Mouse (Mus musculus) cerebellum, postnatal 36 days (tissue): Measurements from ENCODE around the gene Ltk.
A peak's percentile ranks its signal among the peaks of the same experiment; 100 is the strongest.

Experiments used
- DNase-seq, 2 experiments: peaks; one replicate each; pipeline ENCODE4 v3.0.0; 2021 to 2022; ENCODE audit warnings: mixed read lengths in 2 of 2

Ltk gene

DNA sequence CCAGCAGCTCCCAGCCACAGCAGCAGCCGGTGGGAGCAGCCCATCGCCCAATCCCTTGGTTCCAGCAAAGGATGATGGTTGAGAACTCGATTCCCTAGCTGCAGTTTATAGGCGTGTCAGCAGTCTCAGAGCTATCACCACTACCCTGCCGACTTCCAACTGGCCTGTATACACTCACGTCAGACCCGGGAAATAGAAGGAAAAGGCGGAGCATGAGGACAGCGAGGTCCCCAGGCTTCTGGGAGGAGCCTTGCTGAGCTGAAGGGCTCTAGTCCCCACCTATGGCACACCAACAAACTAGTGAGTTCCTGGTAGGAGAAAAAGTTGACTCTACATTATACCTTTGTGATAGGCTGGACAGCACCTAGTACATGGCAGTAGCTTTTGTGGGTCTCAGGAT, at the start of gene Ltk:
Ltk (minus strand) TSS at position 181 of the 400 bp plus-strand sequence.
- DNase-seq: no peak

DNA sequence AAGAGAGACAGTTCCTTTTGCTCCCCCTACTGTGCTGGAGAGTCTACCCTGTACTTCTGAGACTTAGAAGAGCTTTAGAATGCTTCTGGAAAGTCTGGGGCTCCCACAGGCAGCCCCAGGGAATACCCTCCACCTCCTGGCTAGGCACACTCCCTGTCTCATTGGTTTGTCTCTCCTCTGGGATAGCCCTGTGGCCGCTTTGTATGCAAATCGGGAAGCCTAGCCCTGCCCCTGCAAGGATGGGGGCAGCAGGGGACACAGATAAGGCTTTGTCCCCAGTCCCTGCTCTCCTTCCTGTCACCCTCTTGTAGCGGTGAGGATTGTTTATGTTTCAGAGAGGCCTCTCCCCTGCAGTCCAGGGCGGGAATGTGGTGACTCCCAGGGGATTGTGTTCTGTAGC, 48.6 kb upstream of the Ltk start:
- no peak for DNase-seq

- no peak for DNase-seq
These were observed 48.2 kb upstream of the Ltk start for GRCm38 (mm10) chr2:119808438-119808837.

- peak in 1 of 2 experiments; percentile 42 for DNase-seq
These were observed 45.3 kb upstream of the Ltk start for GRCm38 (mm10) chr2:119805536-119805935.

DNA sequence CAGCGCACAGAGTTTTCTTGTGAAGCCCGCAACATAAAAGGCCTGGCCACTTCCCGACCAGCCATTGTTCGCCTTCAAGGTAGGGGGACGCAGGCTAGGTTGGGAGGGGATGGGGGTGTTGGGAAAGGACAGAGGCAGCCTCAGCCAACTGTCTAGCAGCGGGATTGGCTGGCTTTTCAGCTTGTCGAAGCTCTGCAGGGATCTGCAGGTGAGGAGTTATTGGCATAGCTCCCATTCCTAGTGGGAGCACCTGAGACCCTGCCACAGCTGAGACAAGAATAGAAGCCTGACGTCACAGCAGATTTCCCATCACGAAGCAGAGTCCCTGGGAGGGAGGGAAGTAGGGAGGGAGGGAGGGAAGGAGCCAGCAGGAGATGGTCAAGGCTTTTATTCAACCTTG, 44.5 kb upstream of the Ltk start:
- peak in 1 of 2 experiments; percentile 54 for DNase-seq

DNA sequence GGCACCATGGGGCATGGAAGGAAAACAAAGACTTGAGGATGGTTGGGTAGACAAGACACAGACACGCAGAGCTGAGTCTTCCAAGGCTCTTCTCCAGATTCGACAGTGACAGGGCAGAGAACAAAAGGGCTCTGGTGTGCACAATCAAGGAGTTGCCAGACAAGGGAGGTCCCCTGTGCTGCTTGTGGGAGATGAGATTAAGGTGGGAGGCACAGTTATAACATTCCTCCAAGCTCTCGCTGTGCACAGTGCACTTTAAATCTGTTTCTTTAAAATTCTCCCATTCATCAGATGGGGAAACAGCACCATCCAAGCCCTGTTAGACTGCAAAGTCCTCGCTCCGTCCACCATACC, 44.0 kb upstream of the Ltk start:
- no peak for DNase-seq

- DNase-seq: no peak
These were observed 43.5 kb upstream of the Ltk start for GRCm38 (mm10) chr2:119803618-119804274.

DNA sequence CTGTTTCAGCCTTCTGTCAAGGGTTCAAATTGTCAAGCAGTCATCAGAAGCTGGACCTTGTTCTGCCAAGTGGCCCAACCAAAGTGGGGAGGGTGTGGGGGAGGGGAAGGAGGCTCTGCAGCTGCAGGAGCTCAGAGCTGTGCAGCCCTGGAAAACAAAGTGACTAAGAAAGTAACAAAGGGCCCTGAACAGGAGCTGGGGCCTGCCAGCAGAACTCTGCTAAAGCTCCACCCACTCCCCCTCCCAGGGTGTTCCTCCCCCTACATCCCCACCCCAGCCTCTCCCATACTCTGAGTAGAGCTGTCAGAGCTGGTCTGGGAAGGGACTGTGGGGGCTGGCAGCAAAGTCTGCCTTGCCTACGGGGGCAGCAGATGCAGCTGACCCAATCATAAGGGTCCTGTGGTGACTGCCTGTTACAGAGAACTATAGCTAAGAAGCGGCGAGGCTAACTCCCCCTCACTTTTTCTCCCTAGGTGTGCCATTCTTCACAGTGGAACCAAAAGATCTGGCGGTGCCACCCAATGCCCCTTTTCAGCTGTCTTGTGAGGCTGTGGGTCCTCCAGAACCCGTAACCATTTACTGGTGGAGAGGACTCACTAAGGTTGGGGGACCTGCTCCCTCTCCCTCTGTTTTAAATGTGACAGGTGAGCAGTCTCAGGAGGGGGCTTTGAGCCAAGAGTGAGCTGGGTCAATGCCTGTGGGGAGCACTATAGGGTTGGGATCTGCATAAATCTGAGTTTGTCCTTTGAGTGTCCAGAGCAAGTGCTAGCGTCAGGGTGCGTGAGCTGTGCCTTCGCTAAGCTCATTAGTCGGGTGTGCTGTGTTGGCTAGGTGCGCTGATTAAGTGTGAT, 42.8 kb upstream of the Ltk start:
- DNase-seq: no peak

DNA sequence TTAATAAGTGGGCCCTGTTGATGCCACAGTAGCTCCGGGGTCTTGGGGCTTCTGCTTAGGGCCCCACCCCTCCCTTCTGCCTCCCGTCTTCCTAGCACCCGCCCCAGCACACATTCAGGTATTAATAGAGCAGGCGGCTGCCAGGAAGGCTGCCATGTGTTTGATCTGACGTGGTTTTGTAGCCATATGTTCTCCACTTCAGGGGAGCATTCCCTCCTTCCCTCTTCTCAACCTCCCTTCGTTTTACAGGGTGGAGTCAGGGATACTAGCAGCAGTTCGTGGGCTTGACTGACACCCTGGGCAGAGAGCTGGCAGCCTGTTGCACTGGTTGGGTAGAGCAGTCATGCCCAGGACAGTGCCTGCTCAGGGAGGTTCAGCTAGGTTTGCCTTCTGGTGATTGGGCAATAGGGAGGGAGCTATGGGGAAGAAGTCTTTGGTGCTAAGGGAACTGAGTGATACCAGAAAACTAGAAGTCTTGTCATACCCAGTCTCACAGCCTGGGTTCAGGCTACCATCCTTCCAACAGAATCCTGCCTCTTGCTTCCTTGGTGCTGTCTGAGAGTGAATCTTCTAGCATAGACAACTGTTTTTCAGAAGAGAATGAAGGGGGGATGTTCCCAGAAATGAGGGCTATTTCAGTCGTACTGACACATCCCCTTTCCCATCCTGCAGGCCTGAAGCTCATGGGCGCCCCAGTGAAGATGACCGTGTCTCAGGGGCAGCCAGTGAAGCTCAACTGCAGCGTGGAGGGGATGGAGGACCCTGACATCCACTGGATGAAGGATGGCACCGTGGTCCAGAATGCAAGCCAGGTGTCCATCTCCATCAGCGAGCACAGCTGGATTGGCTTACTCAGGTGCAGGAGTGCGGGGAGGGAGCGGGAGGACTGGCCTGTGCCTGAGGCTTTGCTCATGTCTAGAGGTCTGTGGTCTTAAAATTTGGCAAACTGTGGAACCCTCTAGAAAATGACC, 40.9 kb upstream of the Ltk start:
- peak; percentile 79 to 81 for DNase-seq

GRCm38 (mm10) chr2:119799961-119800550, 39.8 kb upstream of the Ltk start:
- DNase-seq: peak in 1 of 2 experiments; percentile 57

DNA sequence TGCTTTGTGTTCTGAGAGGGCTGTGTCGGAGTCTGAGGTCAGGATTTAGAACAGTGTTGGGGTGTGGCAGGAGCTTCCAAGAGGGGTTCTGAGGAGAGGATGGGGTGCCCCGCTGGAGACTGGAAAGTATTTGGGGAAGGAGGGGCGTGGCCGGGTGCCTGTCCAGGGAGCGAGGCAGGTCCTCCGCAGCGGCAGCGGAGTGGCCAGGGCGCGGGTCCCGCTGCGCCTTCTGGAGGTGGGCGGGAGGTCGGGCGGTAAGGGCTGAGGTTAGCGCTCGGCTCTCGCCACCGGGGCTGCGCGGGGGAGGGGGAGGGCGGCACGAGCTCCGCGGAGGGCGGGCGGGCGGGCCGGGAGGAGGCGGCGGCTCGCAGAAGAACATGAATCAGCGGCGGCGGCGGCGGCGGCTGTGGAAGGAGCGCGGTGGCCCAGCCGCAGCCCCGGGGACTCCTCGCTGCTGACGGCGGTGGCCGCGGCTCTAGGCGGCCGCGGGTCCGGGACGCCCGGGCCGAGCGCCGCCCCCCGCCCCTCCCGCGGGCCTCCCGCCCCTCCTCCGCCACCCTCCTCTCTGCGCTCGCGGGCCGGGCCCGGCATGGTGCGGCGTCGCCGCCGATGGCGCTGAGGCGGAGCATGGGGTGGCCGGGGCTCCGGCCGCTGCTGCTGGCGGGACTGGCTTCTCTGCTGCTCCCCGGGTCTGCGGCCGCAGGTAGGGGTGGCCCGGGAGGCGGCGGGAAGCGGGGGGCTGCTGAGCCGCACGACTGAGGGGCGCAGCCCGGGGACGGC, 39.1 kb upstream of the Ltk start:
- DNase-seq: peak; percentile 59 to 67

DNA sequence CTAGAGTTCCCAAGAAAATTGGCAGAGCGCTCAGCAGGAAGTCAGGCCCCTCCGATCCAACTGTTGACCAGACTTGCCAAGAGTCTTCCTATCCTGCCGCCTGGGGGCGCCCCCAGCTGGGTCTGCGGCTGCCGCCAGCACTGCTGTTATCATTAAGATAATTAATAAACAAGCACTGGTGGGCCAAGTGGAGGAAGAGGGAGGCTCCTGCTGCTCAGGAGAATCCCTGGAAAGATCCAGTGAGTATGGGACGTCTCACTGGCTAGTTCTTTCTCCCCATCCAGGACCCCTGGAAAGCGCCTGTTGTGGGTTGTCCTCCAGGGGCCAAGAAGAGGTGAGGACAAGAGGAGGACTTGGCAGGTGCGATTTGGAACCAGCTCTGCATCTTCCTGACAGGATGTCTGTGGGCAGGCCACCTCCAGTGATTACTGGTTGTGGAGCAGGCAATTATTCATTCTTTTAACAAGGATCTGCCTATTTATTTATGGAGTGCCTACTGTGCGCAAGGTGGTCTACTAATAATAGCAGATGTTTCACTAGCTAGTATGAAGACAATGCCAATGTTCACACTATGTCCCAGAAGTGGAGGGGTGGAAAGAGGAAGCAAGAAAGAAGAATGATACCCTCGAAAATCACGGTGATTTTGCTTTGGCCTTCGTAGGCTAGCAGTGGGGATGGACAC, 38.2 kb upstream of the Ltk start:
- peak; percentile 59 to 72 for DNase-seq

GRCm38 (mm10) chr2:119797279-119797783, 37.1 kb upstream of the Ltk start, which contains the start of gene Tyro3:
TSS of gene Tyro3 (plus strand) at chr2:119797733.
- no peak for DNase-seq

DNA sequence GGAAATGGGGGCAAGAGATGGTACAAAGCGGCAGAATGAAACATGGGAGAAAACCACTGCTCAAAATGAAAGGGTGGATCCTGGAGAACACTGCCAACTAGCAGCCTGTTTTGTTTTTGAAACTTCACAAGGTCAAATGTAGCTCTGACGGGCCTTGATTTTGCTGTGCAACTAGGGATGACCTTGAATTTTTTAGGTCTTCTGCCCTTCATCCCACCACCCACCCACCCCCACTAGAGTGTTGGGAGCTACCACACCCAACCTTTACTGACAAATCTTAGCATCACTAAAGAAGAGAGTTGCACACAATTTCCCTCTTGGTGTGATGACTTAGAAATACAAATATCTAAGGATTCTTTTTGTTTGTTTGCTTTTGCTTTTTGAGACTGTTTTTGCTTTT, 29.8 kb upstream of the Ltk start:
- DNase-seq: no peak

- DNase-seq: peak; percentile 85 to 87
These were observed 27.1 kb upstream of the Ltk start, which contains the start of gene Rpap1 for GRCm38 (mm10) chr2:119787206-119787883. TSS of gene Rpap1 (minus strand) at chr2:119787537.

DNA sequence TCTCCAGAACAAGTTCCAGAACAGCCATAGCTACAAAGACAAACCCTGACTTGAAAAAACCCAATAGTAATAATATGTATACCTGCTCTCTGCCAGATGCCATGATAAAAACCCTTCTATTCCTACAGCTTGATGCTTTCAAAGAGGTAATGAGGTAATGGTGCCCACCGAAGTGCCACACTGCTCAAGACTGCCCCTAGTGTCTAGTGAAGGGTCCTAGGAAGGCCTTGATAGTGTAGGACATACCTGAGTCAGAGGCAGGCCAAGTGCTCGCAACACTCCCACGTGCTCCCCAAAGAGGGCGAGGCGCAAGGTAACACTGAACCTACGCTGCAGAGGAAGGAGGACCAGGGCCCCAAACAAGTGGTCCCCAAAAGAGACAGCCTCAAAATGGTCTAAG, 7.0 kb upstream of the Ltk start:
- DNase-seq: no peak

DNA sequence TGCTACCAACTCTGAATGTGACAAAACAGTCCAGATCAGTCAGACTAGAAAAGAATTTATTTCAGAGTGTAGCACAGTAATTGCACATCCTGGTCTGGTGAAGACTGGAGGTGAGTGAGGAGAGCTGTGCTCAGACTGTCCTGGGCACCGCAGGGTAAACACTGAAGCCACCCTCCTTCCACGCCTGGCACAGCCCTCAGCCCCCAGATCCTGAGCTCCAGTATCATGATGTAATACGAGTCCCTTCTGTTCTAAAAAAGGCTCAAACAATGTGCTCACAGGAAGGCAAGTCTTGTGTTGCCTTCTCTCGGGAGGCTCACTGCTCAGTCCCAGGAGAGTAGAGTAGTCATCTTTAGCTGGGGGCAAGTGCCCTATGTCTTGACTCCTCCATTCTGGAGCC, 3.7 kb upstream of the Ltk start:
- no peak for DNase-seq

- no peak for DNase-seq
These were observed 2.0 kb upstream of the Ltk start for GRCm38 (mm10) chr2:119762276-119762675.

DNA sequence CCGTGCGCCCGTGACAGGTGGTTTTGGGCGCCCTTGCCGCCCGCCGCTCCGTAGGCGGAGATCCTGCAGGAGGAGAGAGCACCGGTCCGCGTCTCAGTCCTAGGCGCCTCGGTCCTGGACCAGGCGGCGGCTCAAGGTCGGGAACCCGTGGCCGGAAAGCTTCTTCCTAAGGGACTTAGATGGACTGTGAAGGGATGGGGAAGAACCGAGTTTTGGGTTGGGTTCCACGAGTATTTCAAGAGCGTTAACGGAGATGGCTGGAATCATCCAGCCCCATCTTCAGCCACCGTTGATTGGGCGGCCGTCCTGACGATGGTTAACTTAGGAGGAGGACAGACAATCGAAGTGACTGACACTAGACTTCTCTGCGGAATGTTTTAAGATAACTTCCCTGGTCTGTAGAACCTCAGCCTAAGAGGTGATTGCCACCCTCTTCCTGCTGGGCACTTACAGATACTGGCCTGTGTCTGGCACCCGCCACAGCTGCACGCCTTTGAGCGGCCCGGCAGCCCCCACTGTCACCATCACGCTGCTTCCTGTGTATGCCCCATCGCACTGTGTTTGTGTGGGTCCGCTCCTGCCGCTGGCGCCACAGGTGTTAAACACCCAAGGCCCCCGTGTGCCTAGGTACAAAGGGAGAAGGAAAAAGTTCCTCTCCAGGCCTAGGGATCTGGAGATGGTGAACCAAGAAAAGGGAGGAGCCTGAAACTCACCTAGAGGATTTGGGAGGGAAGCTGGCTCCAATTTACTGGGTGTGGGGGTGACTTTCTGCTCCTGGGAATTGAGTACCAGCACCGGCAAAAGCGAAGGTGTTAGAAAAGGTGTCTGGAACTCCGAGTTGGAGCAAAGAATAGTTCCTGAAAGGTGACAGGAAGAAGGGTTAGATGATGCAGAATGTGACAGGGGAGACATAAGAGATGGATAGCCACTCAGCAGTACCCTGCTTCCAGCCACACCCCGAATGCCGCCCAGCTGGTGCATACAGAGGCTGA, 1.1 kb downstream of the Ltk start:
- DNase-seq: no peak
